Mouse (Mus musculus): ENCODE data around the gene Dhcr24. TPM values are rescaled to one million over a fixed set of nuclear protein-coding genes. Genes with fewer than 3 reads are reported as not detected.

Dhcr24 gene
- total and polyA plus RNA-seq, 2 experiments from 2014 or later: 7.7 to 105 TPM

DNA sequence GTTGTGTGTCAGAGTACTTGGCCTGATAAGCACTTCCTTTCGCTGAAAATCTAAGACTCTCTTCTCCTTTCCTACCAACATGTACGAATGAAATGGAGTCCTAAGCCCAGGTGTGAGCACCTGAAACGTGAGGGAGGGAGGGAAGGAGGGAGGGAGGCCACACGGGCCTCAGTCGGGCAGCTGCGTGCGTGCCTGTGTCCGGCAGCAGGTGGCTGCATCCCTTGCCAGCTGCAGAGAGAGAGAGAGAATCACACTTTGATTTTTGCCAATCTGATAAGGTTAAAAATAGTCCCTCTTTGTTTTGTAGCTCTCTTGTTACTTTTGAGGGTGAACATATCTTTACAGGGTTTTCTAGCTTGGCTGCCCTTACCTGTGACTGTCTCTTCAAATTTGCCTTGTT is 14.2 kb downstream of the Dhcr24 start:
- Histone ChIP-seq H3K4me3 (ENCODE audit: low read depth, low read length) (no peak overlapping the region), H3K36me3 (ENCODE audit: insufficient read depth) (peaks cover 83% of the 10 kb centered on the region), H3K27me3 (ENCODE audit: insufficient read depth, low read length) (no peaks in the 10 kb centered on the region), H3K9ac (no peak overlapping the region), H3K4me1 (ENCODE audit: insufficient read depth) (no peaks in the 10 kb centered on the region), H3K4me2 (ENCODE audit: low read depth) (no peak overlapping the region), H3K9me3 (ENCODE audit: low read length) (no peaks in the 10 kb centered on the region), H3K27ac (ENCODE audit: low read depth, low read length) (no peak overlapping the region)
- no peak for ATAC-seq
- TF ChIP-seq CTCF (IDR thresholded peaks at IDR 0.05; ENCODE audit: low read depth): no peak
- DNase-seq: no peak
- 90% methylated on average over 8 of the region's 8 CpGs for WGBS

DNA sequence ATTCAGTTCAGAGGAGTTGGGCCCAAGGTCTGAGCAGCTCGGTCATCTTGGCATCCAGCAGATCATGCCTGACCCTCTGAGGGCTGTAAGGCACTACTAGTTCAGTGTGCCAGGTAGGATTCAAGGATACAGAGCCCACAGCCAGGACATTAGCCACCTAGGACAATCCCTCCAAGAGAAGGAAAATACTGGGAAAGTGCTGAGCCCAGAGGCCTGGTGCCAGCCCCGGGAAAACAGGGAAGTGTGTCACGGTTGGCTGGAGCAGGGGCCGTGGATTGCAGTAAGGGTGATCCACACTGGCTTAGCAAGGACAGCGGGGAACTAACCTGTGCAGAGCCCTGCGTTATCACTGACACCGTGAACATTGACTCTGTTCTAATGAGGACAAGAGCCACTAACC is 16.7 kb downstream of the Dhcr24 start:
- Histone ChIP-seq H3K36me3 (ENCODE audit: insufficient read depth) (peaks cover 89% of the 10 kb centered on the region), H3K4me3 (ENCODE audit: low read depth, low read length) (no peak overlapping the region), H3K4me1 (ENCODE audit: insufficient read depth) (no peaks in the 10 kb centered on the region), H3K27me3 (ENCODE audit: insufficient read depth, low read length) (no peaks in the 10 kb centered on the region), H3K9me3 (ENCODE audit: low read length) (no peaks in the 10 kb centered on the region), H3K9ac (no peak overlapping the region), H3K27ac (ENCODE audit: low read depth, low read length) (no peak overlapping the region), H3K4me2 (ENCODE audit: low read depth) (no peak overlapping the region)
- ATAC-seq: no peak
- 82% methylated on average over 7 of the region's 7 CpGs for WGBS
- DNase-seq: no peak
- TF ChIP-seq CTCF (IDR thresholded peaks at IDR 0.05; ENCODE audit: low read depth): no peak

DNA sequence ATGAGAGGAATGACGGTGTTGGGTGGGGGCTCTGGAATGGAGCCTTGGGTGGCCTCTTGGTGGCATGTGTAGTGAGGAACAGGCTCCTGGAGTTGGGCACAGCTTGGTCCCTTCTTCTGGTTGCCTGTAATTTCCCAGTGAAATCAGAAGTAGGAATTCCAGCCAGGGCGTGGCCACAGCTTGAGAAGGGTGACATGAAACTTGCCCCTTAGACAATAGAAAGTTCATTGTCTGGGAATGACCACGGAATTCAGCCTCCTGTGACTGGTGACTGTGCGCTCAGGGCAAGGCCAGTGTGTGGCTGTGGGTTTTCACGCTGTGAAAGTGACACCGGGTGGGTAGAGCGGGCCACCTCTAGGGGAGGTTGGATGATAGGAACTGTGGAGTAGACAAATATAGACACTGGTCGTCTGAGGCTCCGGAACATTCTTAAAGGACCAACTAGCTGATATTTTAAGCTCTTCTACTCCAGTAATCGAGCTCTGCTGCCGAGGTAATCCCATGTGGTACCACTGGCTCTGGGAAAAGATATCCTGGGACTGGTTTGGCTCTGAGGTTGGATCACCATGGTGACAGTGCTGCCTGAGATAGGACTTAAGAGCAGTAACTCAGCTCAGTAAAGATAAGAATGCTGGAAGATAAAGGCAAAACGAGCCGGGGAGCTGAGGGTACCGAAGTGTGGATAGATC is 20.5 kb downstream of the Dhcr24 start:
- TF ChIP-seq CTCF (IDR thresholded peaks at IDR 0.05; ENCODE audit: low read depth): no peak
- Histone ChIP-seq H3K27ac (ENCODE audit: low read depth, low read length) (no peak overlapping the region), H3K4me3 (ENCODE audit: low read depth, low read length) (no peak overlapping the region), H3K27me3 (ENCODE audit: insufficient read depth, low read length) (no peaks in the 10 kb centered on the region), H3K4me2 (ENCODE audit: low read depth) (no peak overlapping the region), H3K9me3 (ENCODE audit: low read length) (no peaks in the 10 kb centered on the region), H3K36me3 (ENCODE audit: insufficient read depth) (peaks cover 91% of the 10 kb centered on the region), H3K9ac (no peak overlapping the region), H3K4me1 (ENCODE audit: insufficient read depth) (no peaks in the 10 kb centered on the region)
- WGBS: 87% methylated on average over 14 of the region's 14 CpGs
- ATAC-seq (peak; percentile 67), DNase-seq (peak; percentile 25)

DNA sequence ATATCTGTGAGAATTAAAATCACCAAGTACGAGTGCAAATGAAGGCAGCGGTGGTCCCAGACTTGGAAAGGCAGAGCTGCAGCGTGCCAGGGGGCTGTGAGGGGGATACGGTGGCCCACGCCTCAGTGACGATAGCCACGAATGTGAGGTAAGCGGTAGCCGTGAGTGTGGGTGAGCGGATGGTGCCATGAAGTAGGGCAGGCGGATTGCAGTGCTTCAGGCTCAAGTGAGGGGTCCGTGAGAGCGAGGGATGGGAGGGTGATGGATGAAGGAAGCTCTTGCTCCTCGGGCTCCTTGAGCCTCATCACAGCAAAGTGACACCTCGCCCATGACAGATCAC is 21.0 kb downstream of the Dhcr24 start:
- DNase-seq (no peak), ATAC-seq (no peak; the same call in 1 of the 2 replicates)
- H3K4me1 ChIP-seq (ENCODE audit: insufficient read depth): no peaks in the 10 kb centered on the region
- H3K9me3 ChIP-seq (ENCODE audit: low read length): no peaks in the 10 kb centered on the region
- H3K4me2 ChIP-seq (ENCODE audit: low read depth): no peak overlapping the region
- TF ChIP-seq CTCF (IDR thresholded peaks at IDR 0.05; ENCODE audit: low read depth): no peak
- 90% methylated on average over 15 of the region's 15 CpGs for WGBS
- H3K27me3 ChIP-seq (ENCODE audit: insufficient read depth, low read length): no peaks in the 10 kb centered on the region
- H3K27ac ChIP-seq (ENCODE audit: low read depth, low read length): no peak overlapping the region
- peaks cover 91% of the 10 kb centered on the region for H3K36me3 ChIP-seq (ENCODE audit: insufficient read depth)
- H3K9ac ChIP-seq: no peak overlapping the region
- no peak overlapping the region for H3K4me3 ChIP-seq (ENCODE audit: low read depth, low read length)

DNA sequence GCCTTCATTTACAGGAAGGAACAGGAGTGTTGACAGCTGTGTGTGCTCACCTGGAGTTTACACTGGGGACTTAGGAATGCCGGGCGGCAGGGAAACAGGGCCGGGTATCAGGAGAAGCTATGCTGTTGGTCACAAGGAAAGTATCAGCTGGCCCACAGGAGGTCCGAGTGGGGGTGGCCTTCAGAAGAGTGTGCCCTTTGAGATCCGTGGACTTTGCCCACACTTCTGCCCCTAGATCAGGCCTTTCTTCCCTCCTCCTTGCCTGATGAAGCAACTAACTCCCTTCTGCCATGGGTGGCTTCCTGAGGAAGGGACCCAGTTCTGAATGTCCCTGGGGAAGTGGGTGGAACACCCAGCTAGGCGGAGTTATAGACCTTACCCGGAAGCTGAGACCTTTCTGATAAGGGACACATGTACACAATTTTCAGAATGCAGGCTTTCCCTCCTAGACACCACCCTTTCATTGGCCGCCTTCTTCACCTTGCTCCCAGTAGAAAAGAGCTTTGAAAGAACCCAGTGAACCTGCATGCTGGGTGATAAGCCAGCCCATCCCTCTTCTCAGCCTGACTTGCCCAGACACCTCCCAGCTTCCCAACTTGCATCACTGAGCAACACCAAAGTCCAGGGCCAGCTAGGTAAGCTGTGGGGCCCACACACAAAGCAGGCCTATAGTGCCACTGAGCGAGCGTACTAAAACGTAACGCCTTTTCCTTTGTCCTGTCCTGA is 21.8 kb downstream of the Dhcr24 start:
- no peak for ATAC-seq
- no peak overlapping the region for H3K9ac ChIP-seq
- H3K4me2 ChIP-seq (ENCODE audit: low read depth): no peak overlapping the region
- no peaks in the 10 kb centered on the region for H3K9me3 ChIP-seq (ENCODE audit: low read length)
- no peak for DNase-seq
- no peak overlapping the region for H3K27ac ChIP-seq (ENCODE audit: low read depth, low read length)
- H3K36me3 ChIP-seq (ENCODE audit: insufficient read depth): peaks cover 93% of the 10 kb centered on the region
- no peak for TF ChIP-seq CTCF (IDR thresholded peaks at IDR 0.05; ENCODE audit: low read depth)
- H3K27me3 ChIP-seq (ENCODE audit: insufficient read depth, low read length): no peaks in the 10 kb centered on the region
- 89% methylated on average over 12 of the region's 12 CpGs for WGBS
- no peaks in the 10 kb centered on the region for H3K4me1 ChIP-seq (ENCODE audit: insufficient read depth)
- H3K4me3 ChIP-seq (ENCODE audit: low read depth, low read length): no peak overlapping the region

DNA sequence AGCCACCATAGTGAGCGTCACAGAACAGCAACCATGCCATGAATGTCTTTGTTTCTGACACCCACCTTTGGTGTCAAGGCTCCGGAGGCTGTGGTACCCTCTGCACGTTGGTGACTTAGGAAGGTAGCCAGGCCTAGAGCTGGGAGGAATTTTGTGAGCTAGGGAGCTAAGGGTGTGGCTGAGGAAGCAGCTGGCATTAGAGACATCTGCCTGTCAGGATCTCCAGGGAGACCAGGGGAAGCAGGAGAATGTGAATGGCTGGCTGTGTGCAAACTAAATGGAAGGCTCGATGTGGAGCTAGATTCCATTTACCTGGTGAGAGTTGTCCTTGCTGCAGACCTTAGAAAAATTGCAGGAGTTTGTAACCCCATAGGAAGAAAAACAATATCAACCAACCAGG is 23.8 kb downstream of the Dhcr24 start:
- WGBS: 85% methylated on average over 4 of the region's 4 CpGs
- Histone ChIP-seq H3K9ac (no peak overlapping the region), H3K4me2 (ENCODE audit: low read depth) (no peak overlapping the region), H3K4me1 (ENCODE audit: insufficient read depth) (no peaks in the 10 kb centered on the region), H3K4me3 (ENCODE audit: low read depth, low read length) (no peak overlapping the region), H3K9me3 (ENCODE audit: low read length) (no peaks in the 10 kb centered on the region), H3K27me3 (ENCODE audit: insufficient read depth, low read length) (no peaks in the 10 kb centered on the region), H3K36me3 (ENCODE audit: insufficient read depth) (peaks cover 89% of the 10 kb centered on the region), H3K27ac (ENCODE audit: low read depth, low read length) (no peak overlapping the region)
- no peak for DNase-seq
- no peak for ATAC-seq
- TF ChIP-seq CTCF (IDR thresholded peaks at IDR 0.05; ENCODE audit: low read depth): no peak

DNA sequence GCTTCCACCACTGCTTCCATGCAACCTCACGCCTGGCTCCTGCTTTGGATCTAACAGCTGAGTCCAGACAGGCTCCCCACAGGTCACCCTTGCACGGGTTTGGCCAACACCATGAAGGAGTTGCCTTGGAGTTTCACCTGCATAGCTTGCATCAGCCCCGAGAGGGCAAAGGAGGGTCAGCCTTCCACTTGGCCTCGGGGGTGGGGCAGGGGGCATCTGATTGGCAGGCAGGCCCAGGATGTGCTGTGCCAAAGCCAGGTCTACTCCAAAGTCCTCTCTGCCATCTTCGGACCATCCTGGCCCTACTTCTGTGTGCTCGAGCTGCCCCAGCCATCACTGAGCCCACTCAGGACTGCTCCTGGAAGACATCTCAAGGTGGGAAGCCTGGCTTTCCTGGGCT is 26.2 kb downstream of the Dhcr24 start:
- no peaks in the 10 kb centered on the region for H3K27me3 ChIP-seq (ENCODE audit: insufficient read depth, low read length)
- ATAC-seq: no peak
- H3K4me3 ChIP-seq (ENCODE audit: low read depth, low read length): no peak overlapping the region
- 91% methylated on average over 6 of the region's 6 CpGs for WGBS
- TF ChIP-seq CTCF (IDR thresholded peaks at IDR 0.05; ENCODE audit: low read depth): no peak
- no peak overlapping the region for H3K9ac ChIP-seq
- peaks cover 83% of the 10 kb centered on the region for H3K36me3 ChIP-seq (ENCODE audit: insufficient read depth)
- no peaks in the 10 kb centered on the region for H3K9me3 ChIP-seq (ENCODE audit: low read length)
- DNase-seq: no peak
- H3K4me1 ChIP-seq (ENCODE audit: insufficient read depth): no peaks in the 10 kb centered on the region
- H3K4me2 ChIP-seq (ENCODE audit: low read depth): no peak overlapping the region
- H3K27ac ChIP-seq (ENCODE audit: low read depth, low read length): no peak overlapping the region

Measured in forebrain, postnatal 0 days (tissue).